Mouse (Mus musculus) ZHBTc4 (cell line): ENCODE data around the gene Gm17359.
A peak's percentile ranks its signal among the peaks of the same experiment; 100 is the strongest.

Experiments used
- DNase-seq: peaks from one replicate; pipeline ENCODE4 v3.0.0-alpha.2; 2011; ENCODE audit warnings: low read depth, low spot score

Gene Gm17359

GRCm38 (mm10) chr3:79349311-79349710 lies 12.8 kb downstream of the Gm17359 start:
- no peak for DNase-seq

- DNase-seq, result no peak
These were observed 22.3 kb downstream of the Gm17359 start for GRCm38 (mm10) chr3:79358721-79359120.

GRCm38 (mm10) chr3:79360317-79361101 lies 24.0 kb downstream of the Gm17359 start:
- no peak for DNase-seq

- DNase-seq, result no peak
These were observed 29.6 kb downstream of the Gm17359 start for GRCm38 (mm10) chr3:79366098-79366497.

- no peak for DNase-seq
These were observed 31.8 kb downstream of the Gm17359 start for GRCm38 (mm10) chr3:79368306-79368705.

- no peak for DNase-seq
These were observed 34.0 kb downstream of the Gm17359 start for GRCm38 (mm10) chr3:79370385-79370929.

GRCm38 (mm10) chr3:79371506-79372195 lies 35.2 kb downstream of the Gm17359 start:
- no peak for DNase-seq

- no peak for DNase-seq
These were observed 37.5 kb downstream of the Gm17359 start for GRCm38 (mm10) chr3:79373930-79374329.

- no peak for DNase-seq
These were observed 41.6 kb downstream of the Gm17359 start for GRCm38 (mm10) chr3:79378086-79378485.

- no peak for DNase-seq
These were observed 42.9 kb downstream of the Gm17359 start for GRCm38 (mm10) chr3:79379255-79379836.

- DNase-seq, result no peak
These were observed 43.6 kb downstream of the Gm17359 start for GRCm38 (mm10) chr3:79379873-79380595.

- no peak for DNase-seq
These were observed 44.9 kb downstream of the Gm17359 start for GRCm38 (mm10) chr3:79381398-79381797.

GRCm38 (mm10) chr3:79385434-79386029 lies 49.1 kb downstream of the Gm17359 start:
- DNase-seq, result peak; percentile 7

GRCm38 (mm10) chr3:79389081-79389480 lies 52.6 kb downstream of the Gm17359 start:
- DNase-seq, result no peak

- DNase-seq, result no peak
These were observed 64.1 kb downstream of the Gm17359 start for GRCm38 (mm10) chr3:79400552-79400951.

GRCm38 (mm10) chr3:79402056-79402455 lies 65.6 kb downstream of the Gm17359 start:
- DNase-seq, result no peak

GRCm38 (mm10) chr3:79408546-79408945 lies 72.1 kb downstream of the Gm17359 start:
- no peak for DNase-seq

- no peak for DNase-seq
These were observed 73.6 kb downstream of the Gm17359 start for GRCm38 (mm10) chr3:79409927-79410628.

GRCm38 (mm10) chr3:79410629-79410995 lies 74.2 kb downstream of the Gm17359 start:
- no peak for DNase-seq

- DNase-seq, result no peak
These were observed 75.2 kb downstream of the Gm17359 start for GRCm38 (mm10) chr3:79411666-79412065.

- no peak for DNase-seq
These were observed 77.0 kb downstream of the Gm17359 start for GRCm38 (mm10) chr3:79413492-79413891.
